33 mouse cellular contexts compared by ENCODE assay signal in the genomic region with DNA sequence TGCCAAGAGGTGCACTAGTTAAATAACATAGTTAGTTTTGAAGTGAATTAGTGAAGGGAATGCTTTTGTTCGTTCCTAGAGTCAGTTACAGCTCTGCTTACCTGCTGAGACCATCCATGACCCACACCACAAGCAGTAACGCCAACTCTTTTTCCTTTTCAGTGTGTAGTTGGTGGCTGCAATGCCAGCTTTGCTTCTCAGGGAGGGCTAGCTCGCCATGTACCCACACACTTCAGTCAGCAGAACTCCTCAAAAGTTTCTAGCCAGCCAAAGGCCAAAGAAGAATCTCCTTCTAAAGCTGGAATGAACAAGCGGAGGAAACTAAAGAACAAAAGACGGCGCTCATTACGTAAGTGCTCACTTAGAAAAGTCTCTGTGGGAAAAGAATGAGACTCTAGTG.
"Had no signal": no experiment of that assay in that cellular context is flagged by ENCODE, and none has a peak within 500 bp of the region (broad histone marks: within the 10 kb centered on the region; RNA-seq: fewer than 3 reads in every experiment).

No protein-coding gene starts in this region.

- H3K27me3 ChIP-seq: heart, embryonic 12.5 days; heart, embryonic 13.5 days; heart, embryonic 15.5 days; hindbrain, embryonic 12.5 days; hindbrain, embryonic 13.5 days; hindbrain, embryonic 15.5 days; intestine, embryonic 15.5 days; kidney, embryonic 15.5 days had no signal

- H3K4me1 ChIP-seq: heart, embryonic 12.5 days; heart, embryonic 13.5 days; heart, embryonic 15.5 days; hindbrain, embryonic 10.5 days; hindbrain, embryonic 12.5 days; hindbrain, embryonic 13.5 days; hindbrain, embryonic 15.5 days; intestine, embryonic 15.5 days; kidney, embryonic 15.5 days had no signal

- DNase-seq: heart, postnatal 10 days; heart, postnatal 14 days; heart, postnatal 36 days; heart, postnatal 4 days; kidney, adult 11 months; kidney, adult 18-20 months; kidney, adult 2 months; kidney, adult 8-10 months; kidney, adult 9 months; kidney, postnatal 10 days; kidney, postnatal 14 days; kidney, postnatal 25 days; kidney, postnatal 36 days; kidney, postnatal 4 days; layer of hippocampus, adult 9-11 months; layer of hippocampus, postnatal 36 days had no signal

- H3K4me3 ChIP-seq: heart, embryonic 12.5 days; heart, embryonic 13.5 days; heart, embryonic 15.5 days; hindbrain, embryonic 10.5 days; hindbrain, embryonic 12.5 days; hindbrain, embryonic 13.5 days; hindbrain, embryonic 15.5 days; intestine, embryonic 15.5 days; kidney, embryonic 15.5 days; layer of hippocampus, adult 2 months; left cerebral cortex, adult 2 months had no signal

- H3K4me2 ChIP-seq: heart, embryonic 11.5 days; heart, embryonic 12.5 days; heart, embryonic 13.5 days; heart, embryonic 15.5 days; hindbrain, embryonic 12.5 days; hindbrain, embryonic 13.5 days; hindbrain, embryonic 14.5 days; hindbrain, embryonic 15.5 days; intestine, embryonic 15.5 days; kidney, embryonic 15.5 days had no signal

- H3K27ac ChIP-seq: heart, embryonic 13.5 days; heart, embryonic 15.5 days; hindbrain, embryonic 10.5 days; hindbrain, embryonic 12.5 days; hindbrain, embryonic 13.5 days; hindbrain, embryonic 14.5 days; hindbrain, embryonic 15.5 days; hindbrain, postnatal 0 days; intestine, embryonic 15.5 days; kidney, embryonic 15.5 days; kidney, postnatal 0 days; layer of hippocampus, adult 2 months; left cerebral cortex, adult 2 months had no signal

- H3K9me3 ChIP-seq: heart, embryonic 12.5 days; heart, embryonic 13.5 days; heart, embryonic 15.5 days; hindbrain, embryonic 10.5 days; hindbrain, embryonic 12.5 days; hindbrain, embryonic 13.5 days; hindbrain, embryonic 15.5 days; intestine, embryonic 15.5 days; kidney, embryonic 15.5 days had no signal

- H3K9ac ChIP-seq: heart, embryonic 12.5 days; heart, embryonic 13.5 days; heart, embryonic 15.5 days; hindbrain, embryonic 12.5 days; hindbrain, embryonic 13.5 days; hindbrain, embryonic 14.5 days; hindbrain, embryonic 15.5 days; intestine, embryonic 15.5 days; kidney, embryonic 15.5 days had no signal

- ATAC-seq: hindbrain, embryonic 16.5 days; hindbrain, postnatal 0 days; inflammation-experienced regulatory T-cells, adult 6 months had no signal
